Mouse (Mus musculus): ENCODE measurements around the gene Haus3.

DNA sequence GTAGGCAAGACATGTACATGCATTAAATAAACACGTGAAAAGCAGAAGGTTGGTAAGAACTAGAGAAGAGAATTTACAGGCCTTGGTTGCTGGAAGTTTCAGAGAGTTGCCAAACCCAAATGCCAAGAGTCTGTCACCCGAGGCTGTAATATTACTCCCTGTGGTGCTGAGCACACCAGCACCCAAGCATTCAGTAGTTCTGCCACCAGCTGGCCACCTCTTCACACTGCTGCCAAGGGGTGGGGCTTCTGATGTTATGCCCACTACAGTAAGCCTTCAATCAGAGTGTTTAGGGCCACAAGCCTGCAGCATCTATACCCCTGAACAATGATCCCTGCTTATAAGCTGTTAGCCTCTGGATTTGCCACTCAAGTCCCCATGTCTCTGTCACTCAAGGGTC, 32.1 kb upstream of the Haus3 start:
- TF ChIP-seq CTCF (IDR thresholded peaks at IDR 0.05; ENCODE audit: extremely low read depth, insufficient read depth, low read length) (no peak), POLR2A (IDR thresholded peaks at IDR 0.05; ENCODE audit: extremely low read depth, insufficient read depth, low read length) (no peak)

All from cortical plate, adult 2 months (tissue).